In genomic region chr5:116381726-116382125, GRCm38 (mm10) we compare ENCODE assay signal across 29 mouse cellular contexts. TPM values are rescaled to one million over a fixed set of nuclear protein-coding genes. Genes with fewer than 3 reads are reported as not detected.
A peak's percentile ranks its signal among the peaks of the same experiment; 100 is the strongest.
DNase-seq lines count a peak whose midpoint lies in the region; TF ChIP-seq lines count a peak whose summit lies in the region.
"Had no signal": no experiment of that assay in that cellular context is flagged by ENCODE, and none has a peak within 500 bp of the region (broad histone marks: within the 10 kb centered on the region; RNA-seq: fewer than 3 reads in every experiment).

No protein-coding gene starts in this region.

- DNase-seq in adrenal gland, adult 2 months, result peak; percentile 53
- DNase-seq in adrenal gland, postnatal 4 days (ENCODE audit: low spot score in 2 of 2), result no peak
- peak; percentile 20 for DNase-seq in kidney, postnatal 10 days
- no peak for DNase-seq in kidney, postnatal 14 days
- DNase-seq in adrenal gland, postnatal 10 days, result peak; percentile 19
- DNase-seq in layer of hippocampus, adult 18-20 months (ENCODE audit: low spot score in 2 of 2), result no peak
- DNase-seq in thymus, postnatal 14 days, result no peak
- DNase-seq: cerebellum, adult 18-20 months; embryo, embryonic 11 days; gastrocnemius, adult 2 months; gastrocnemius, postnatal 36 days; heart, adult 18-20 months; heart, postnatal 4 days; layer of hippocampus, adult 9-11 months; liver, embryonic 13.5 days; lung, adult 18-20 months; midbrain, embryonic 14.5 days; right cerebral cortex, postnatal 25 days; spleen, adult 18-20 months had no signal

- no peak overlapping the region for H3ac ChIP-seq in myocyte (ENCODE audit: control insufficient read depth, insufficient read length)

- no peak for TF ChIP-seq POLR2A in myocyte (IDR thresholded peaks at IDR 0.05; ENCODE audit: insufficient read length, low read depth)

- H3K36me3 ChIP-seq in myocyte (ENCODE audit: control insufficient read depth, insufficient read depth), result no peaks in the 10 kb centered on the region
- H3K36me3 ChIP-seq: embryonic facial prominence, embryonic 13.5 days; forebrain, embryonic 10.5 days; forebrain, embryonic 15.5 days; heart, embryonic 12.5 days; hindbrain, embryonic 13.5 days; limb, embryonic 10.5 days; limb, embryonic 15.5 days; liver, embryonic 13.5 days; neural tube, embryonic 15.5 days had no signal

- H3K4me2 ChIP-seq in myocyte (ENCODE audit: low read depth), result peak overlapping the region; percentile 58
- H3K4me2 ChIP-seq: embryonic facial prominence, embryonic 13.5 days; forebrain, embryonic 15.5 days; heart, embryonic 12.5 days; hindbrain, embryonic 13.5 days; limb, embryonic 15.5 days; liver, embryonic 13.5 days; neural tube, embryonic 15.5 days had no signal

- no peaks in the 10 kb centered on the region for H3K27me3 ChIP-seq in myocyte (ENCODE audit: control insufficient read depth, insufficient read depth, insufficient read length)
- H3K27me3 ChIP-seq: embryonic facial prominence, embryonic 13.5 days; forebrain, embryonic 15.5 days; hindbrain, embryonic 13.5 days; limb, embryonic 15.5 days; liver, embryonic 13.5 days; neural tube, embryonic 15.5 days had no signal

- no peak overlapping the region for H3K4me3 ChIP-seq in myocyte
- H3K4me3 ChIP-seq: embryonic facial prominence, embryonic 13.5 days; forebrain, embryonic 10.5 days; forebrain, embryonic 15.5 days; gastrocnemius, adult 2 months; heart, embryonic 12.5 days; hindbrain, embryonic 13.5 days; limb, embryonic 10.5 days; limb, embryonic 15.5 days; liver, embryonic 13.5 days; neural tube, embryonic 15.5 days had no signal

- H3K79me2 ChIP-seq in myocyte (ENCODE audit: control insufficient read depth, insufficient read depth), result no peaks in the 10 kb centered on the region

TF ChIP-seq in myocyte, 11 proteins besides CTCF, POLR2A, EP300 and RAD21:
- TF ChIP-seq REST (IDR thresholded peaks at IDR 0.05; ENCODE audit: insufficient read depth, insufficient read length), result no peak
- no peak for TF ChIP-seq USF1 (IDR thresholded peaks at IDR 0.05; ENCODE audit: low read depth)
- no peak for TF ChIP-seq SRF (IDR thresholded peaks at IDR 0.05; ENCODE audit: control insufficient read depth, insufficient read length, low read depth)
- no peak for TF ChIP-seq CEBPB (IDR thresholded peaks at IDR 0.05; ENCODE audit: insufficient read depth, poor library complexity, severe bottlenecking)
- no peak for TF ChIP-seq TCF3 (IDR thresholded peaks at IDR 0.05; ENCODE audit: insufficient read length, low read depth)
- no peak for TF ChIP-seq MYOG (IDR thresholded peaks at IDR 0.05; ENCODE audit: control insufficient read depth in 1 of 3, insufficient read depth in 1 of 3, insufficient read length in 2 of 3, low read depth in 2 of 3)
- no peak for TF ChIP-seq MYOD1 (IDR thresholded peaks at IDR 0.05; ENCODE audit: control insufficient read depth in 1 of 3, insufficient read length in 2 of 3, low read depth in 2 of 3)
- TF ChIP-seq TCF12 (IDR thresholded peaks at IDR 0.05; ENCODE audit: insufficient read depth, poor library complexity, severe bottlenecking), result no peak
- no peak for TF ChIP-seq MAX (IDR thresholded peaks at IDR 0.05; ENCODE audit: low read depth)
- TF ChIP-seq E2F4 (IDR thresholded peaks at IDR 0.05; ENCODE audit: insufficient read depth), result no peak
- TF ChIP-seq POLR2AphosphoS2 (IDR thresholded peaks at IDR 0.05; ENCODE audit: insufficient read length, low read depth), result no peak

RNA-seq across cellular contexts. Expression of gene Hspb8, which starts 40.9 kb away (rescaled TPM):
- total RNA-seq in adrenal gland, adult 2 months (2021), result 100 to 1,000 TPM; 137 to 190 TPM
- polyA plus RNA-seq in adrenal gland, adult 2 months (2012; rRNA removed), result 137 and 140 TPM in 2 replicates
- 10 to 100 TPM; 31.0 to 39.1 TPM for total RNA-seq in adrenal gland, postnatal 4 days (2021)
- total RNA-seq in adrenal gland, postnatal 10 days (2021), result 10 to 100 TPM; 39.3 to 41.3 TPM
- 138 TPM for polyA plus RNA-seq in myocyte (2012; fragmentation: generic; extraction: Trizol)
- 10 to 100 TPM; 10.8 to 15.4 TPM for total RNA-seq in layer of hippocampus, adult 18-20 months (2021)
- total RNA-seq: monocyte, adult 5-6 weeks had no signal

Comparison
In these comparisons a context has a peak if more than half of its experiments do, and no peak if none do; other contexts are left out.
1. DNase-seq: peak in adrenal gland, adult 2 months (single experiment), kidney, postnatal 10 days (single experiment) and adrenal gland, postnatal 10 days (single experiment); none in adrenal gland, postnatal 4 days (0 of 2), kidney, postnatal 14 days (single experiment), layer of hippocampus, adult 18-20 months (0 of 2) and thymus, postnatal 14 days (single experiment).